Mouse (Mus musculus): ENCODE data around the gene Hnrnpm.
"Not testable (repeated sequence)": the region's sequence is repeated elsewhere in the genome, so short reads cannot be mapped to it uniquely, and the experiment has no call there.

Hnrnpm gene

DNA sequence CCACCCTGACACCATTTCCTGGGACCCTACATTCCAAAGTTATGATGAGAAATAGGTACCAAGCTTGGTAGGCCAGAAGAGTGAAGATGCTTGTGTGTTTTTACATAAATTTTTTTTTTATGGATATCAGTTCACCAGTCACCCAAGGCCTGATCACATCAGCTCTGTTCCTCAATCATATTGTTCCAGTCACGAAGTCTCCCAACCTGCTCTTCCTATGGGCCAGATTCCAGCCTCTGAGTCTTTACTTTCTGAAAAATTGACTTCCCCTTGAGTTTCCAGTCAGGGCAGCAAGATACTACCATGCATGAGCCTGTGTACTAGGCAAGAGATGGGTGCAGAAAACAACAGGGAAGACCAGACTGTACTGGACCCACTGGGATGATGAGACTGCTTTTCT, at the start of gene Hnrnpm:
TSS of gene Hnrnpm (minus strand) at position 101 of the 400 bp plus-strand sequence.
- DNase-seq (ENCODE audit: low spot score): no peak

DNA sequence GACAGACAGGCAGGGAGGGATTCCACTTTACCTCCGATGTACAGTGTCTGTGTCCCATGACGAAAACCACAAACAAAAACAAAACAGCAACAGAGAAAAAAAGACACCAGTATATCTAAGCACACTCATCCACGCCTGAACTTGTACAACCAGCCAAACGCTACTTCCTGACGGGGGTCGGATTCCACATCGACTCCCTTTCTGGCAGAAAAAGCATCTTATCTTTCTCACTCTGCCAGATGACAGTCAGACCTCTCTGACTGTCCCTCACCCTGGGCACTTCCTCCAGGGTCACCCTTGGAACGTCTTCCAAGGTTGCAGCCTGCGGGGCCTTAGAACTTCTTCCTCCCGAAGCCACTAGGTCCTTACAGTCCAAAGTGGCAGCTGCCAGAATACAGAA, 46.9 kb upstream of the Hnrnpm start:
- not testable (repeated sequence) for DNase-seq (ENCODE audit: low spot score)

DNA sequence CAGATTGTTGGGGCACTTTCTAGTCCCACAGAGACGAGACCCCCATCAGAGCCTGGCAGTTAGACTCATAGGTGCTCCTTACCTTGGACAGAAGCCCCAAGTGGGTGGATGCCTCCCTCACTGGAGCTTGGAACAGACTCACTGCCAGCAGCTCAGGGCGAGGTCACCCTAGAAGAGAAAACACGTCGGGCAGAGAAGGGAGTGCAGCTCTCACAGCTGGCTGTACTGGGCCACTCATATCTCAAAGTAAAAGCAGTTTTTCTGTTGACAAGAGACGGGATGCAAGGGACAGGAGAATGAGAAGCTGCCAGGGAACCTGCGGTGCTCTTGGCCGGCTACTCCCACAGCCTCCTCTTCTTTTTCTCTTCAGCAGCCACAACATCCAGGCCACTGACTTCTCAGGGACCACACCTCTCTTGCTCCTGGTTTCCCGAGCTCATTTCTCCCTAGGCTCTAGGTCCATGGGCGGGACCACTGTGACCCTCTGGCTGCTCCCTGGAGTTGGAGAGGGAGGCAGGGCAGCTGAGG, 46.0 kb upstream of the Hnrnpm start:
- DNase-seq (ENCODE audit: low spot score): not testable (repeated sequence)

DNA sequence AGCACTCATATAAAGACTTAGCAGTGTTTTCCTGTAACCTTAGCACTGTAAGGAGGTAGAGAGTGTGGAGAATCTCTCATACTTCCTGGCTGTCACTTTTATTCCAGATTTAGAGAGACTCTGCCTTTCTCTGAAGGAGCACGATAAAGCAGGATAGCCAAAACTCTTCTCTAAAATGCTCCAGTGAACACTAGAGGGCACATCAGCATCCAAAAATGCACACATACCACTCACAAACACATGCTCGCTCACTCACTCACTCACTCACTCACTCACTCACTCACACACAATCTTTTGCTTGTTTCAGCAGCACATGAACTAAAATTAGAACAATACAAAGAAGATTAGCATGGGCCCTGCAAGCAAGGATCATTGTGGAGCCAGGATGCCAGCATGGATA, 42.6 kb upstream of the Hnrnpm start:
- no peak for DNase-seq (ENCODE audit: low spot score)

DNA sequence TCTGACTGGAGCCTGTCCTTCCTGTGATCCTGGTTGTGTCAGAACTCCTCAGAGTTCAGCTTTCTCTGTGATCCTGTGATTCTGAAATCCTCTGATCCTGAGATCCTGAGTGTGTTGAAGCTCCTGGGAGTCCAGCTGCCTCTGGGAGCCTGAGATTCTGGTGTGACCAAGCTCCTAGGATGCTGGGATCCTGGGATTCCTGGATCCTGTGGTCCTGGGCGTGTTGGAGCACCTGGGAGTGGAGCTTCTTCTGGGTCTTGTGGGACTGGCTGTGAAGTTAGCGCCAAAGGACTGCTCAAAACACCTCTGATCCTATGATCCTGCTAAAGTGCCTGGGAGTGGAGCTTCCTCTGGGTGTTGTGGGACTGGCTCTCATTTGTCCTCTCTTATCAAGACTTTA, 41.7 kb upstream of the Hnrnpm start:
- DNase-seq (ENCODE audit: low spot score): no peak

DNA sequence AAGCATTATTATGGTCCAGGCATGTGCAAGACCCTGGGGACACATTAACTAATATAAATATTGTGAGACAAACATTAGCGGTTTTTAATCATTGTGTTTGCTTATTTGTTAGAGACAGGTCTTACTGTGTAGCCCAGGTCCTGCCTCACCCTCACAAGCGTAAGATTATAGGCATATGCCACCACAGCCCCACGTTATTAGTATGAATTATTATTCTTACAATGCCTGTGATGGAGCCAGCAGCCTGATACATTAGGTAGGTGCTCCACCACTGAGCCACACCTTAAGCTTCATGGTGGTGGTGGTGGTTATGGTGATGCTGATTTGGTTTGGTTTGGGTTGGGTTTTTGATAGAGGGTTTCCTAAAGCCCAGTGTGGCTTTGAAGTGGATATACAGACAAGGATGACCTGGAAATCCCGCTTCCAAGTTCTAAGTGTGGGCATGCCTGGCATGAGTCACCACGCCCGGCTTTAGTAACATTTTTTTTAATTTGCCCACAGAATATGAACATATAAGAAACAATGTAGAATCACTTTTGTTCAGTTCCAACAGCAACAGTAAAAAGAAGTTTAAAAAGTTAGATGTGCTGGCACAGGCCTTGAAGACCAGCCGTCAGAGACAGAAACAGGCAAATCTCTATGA, 33.2 kb upstream of the Hnrnpm start:
- no peak for DNase-seq (ENCODE audit: low spot score)

DNA sequence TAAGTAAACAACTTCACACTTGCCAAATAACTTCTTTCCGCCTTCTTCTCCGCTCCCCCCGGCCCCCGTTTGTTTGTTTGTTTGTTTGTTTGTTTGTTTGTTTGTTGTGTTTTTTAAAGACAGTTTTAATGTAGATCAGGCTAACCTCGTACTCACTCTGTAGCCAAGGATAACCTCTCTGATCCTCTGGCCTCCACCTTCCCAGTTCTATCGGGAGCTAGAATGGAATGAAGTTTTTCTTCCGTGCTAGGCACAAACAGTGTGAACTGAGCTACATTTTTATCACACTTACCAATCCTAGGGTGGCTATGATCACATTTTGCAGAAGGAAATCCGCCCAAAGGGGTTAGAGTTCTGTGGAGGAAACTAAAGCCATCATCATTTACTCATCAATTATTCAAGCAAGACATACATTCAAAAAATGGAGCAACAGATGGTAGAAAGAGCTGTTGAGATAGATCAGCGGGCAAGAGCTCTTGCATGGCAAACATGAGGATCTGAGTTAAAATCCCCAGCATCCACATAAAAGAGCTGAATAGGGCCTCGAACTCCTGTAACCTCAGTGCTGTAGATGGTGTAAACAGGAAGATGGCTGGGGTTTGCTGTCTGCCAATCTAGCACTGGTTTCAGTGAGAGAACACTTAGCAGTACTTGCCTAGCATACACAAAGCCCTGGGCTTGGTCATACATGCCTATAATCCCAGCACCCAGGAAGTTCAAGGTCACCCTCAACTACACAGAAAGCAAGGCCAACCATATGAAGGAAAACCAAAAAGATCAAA, 32.5 kb upstream of the Hnrnpm start:
- no peak for DNase-seq (ENCODE audit: low spot score)

DNA sequence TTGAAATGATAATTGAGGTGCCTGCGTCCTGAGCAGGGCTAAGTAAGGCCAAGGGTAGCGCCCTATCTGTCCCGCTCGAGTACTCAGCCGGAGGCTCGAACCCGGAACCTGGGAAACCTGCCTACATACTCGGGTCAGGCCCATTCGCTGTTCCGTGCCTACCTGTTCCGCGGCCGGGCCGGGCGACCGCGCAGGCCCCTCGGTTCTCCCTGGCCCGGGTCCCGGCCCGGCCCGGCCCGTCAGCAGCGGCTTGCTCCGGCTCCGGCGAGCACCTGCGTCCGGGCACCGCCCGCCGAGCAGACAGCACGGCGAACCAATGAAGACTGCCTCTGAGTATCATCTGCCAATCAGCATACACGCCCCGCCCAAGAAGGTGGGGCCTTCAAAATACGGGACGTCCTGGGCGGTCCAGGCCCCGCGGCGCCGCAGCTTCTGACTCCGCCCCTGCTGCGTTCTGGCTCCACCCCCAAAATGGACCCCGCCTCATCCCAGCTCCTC, 31.8 kb upstream of the Hnrnpm start, which contains the start of gene March2:
TSS of gene March2 (minus strand) at position 287 of the 498 bp plus-strand sequence.
- peak; percentile 96 for DNase-seq (ENCODE audit: low spot score)

DNA sequence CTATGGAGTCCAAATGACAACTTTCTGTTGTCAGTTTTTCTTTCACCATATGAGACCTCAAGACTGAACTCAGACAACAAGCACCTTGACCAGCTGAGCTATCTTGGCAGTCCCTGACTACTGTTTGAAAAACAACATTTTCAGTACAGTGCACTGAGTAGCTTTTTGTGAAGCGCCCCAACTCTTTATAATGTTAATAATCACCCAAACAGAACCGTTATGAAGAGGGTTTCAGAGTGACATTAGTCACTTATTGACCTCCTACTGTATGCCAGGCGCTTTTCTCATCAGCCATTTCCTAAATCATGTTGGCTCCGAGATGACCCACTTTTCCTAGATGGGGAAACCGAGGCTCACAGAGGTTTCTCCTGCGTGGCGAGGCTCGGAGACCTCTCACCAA, 31.3 kb upstream of the Hnrnpm start:
- DNase-seq (ENCODE audit: low spot score): no peak

DNA sequence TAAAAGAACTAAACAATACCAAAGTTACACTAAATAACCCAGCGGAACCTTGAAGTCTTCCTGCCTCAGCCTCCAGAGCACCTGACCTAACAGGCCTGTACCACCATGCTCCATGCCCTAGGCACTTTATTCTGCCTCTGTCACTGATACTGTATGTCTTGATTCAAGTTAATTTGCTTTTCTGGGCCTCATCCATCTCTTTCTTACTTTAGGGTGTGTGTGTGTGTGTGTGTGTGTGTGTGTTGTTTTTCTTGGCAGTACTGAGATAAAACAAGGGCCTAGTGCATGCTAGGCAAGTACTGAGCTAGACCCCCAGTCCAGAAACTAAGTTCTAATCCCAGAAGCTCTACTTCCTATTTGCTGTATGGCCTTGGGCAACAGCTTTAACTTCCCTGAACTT, 30.6 kb upstream of the Hnrnpm start:
- no peak for DNase-seq (ENCODE audit: low spot score)

DNA sequence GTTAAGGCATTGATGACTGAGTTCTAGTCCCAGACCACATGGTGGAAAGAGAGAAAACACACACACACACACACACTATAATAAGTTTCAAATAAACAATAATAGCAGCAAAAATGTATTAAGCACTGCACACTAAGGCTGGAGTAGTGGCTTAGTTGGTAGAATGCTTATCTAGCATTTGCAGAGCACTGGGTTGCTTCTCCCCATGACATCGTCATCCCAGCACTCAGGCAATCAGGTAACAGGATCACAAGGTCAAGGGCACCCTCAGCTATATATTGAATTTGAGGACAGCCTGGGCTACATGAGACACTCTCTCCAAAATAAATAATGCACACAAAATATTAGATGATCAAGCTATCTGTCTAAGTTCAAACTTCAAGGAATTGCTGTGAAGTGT, 28.1 kb upstream of the Hnrnpm start:
- no peak for DNase-seq (ENCODE audit: low spot score)

DNA sequence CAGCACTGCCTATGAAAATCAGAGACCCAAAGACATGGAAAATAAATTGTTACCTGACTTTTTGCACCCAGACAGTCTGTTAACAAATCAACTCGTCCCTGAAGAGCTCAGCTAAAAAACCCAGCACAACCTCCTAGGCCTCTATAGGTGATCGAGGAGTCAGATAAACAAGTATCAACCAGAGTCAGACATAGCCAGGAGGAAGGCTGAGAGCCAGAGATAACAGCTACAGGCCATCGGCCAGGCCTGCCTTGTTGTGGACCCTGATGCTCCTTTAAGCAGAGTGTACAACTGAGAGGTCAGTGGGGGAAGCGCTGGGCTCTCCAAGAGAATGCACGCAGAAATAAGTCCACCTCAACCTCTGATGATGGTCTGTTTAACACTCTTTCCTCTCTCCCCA, 26.6 kb upstream of the Hnrnpm start:
- DNase-seq (ENCODE audit: low spot score): no peak

DNA sequence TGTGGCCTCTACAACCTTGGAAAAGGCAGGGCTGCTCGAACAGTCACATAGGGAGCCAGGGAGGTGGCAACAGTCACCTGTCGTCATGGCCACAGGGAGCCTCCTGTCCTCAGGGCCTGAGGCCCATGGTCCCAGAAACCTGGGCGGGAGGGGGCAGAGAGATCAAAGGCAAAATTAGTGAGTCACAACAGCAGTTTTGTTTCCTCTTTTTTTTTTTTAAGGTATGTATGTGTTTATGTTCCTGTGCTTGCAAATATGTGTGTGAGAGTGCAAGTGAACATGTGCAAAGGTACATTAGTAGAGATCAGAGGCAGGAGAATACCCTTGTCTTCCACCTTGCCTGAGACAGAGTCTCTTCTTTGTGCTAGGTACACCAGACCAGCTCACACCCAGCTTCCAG, 23.2 kb upstream of the Hnrnpm start:
- no peak for DNase-seq (ENCODE audit: low spot score)

DNA sequence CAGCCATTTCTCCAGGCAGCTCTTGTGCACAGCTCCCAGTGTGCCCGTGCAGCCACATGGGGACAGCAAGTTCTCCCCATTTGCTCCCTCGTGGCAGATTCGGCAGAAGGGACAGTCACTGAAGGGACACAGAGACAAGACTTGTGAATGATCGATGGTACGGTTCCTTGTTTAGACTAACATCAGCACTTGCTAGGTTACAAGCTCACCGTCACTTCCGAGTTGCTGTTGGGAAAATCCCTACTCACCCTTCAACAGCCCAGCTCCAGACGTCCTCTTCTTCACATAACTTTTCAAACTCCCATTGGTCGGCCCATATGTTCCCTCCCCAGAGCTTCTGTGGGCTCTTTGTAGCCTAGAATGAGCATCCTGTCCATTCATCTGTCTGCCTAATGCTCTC, 16.4 kb upstream of the Hnrnpm start:
- DNase-seq (ENCODE audit: low spot score): no peak

DNA sequence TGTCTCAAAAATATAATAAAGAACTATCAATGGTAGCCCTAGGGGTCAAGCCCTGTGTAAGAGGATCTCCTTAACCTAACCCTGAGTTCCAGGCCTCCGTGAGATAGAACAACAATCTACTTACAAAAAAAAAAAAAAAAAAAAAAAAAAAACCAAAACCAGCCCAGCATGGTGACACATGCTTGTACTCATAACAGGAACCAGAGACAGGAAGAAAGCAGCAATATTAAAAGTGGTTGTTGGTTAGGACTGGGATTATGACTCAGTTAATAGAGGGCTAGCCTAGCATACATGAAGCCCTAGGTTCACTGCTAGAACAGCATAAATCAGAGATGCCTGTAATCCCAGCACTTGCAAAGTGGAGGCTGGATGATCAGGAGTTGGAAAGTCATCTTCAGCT, 15.5 kb upstream of the Hnrnpm start:
- no peak for DNase-seq (ENCODE audit: low spot score)

DNA sequence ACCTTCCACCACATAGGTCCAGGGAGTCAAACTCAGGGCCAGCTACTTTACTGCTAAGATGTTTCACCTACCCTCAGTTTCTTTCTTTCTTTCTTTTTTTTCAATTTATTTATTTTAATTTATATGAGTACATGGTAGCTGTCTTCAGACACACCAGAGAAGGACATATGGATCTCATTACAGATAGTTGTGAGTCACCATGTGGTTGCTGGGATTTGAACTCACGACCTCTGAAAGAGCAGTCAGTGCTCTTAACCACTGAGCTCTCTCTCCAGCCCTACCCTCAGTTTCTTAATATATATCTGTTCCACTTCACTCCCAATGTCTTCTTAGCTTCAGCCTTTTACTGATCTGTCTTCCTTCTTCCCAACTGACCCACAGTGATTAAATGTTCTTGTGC, 8.8 kb upstream of the Hnrnpm start:
- DNase-seq (ENCODE audit: low spot score): no peak

DNA sequence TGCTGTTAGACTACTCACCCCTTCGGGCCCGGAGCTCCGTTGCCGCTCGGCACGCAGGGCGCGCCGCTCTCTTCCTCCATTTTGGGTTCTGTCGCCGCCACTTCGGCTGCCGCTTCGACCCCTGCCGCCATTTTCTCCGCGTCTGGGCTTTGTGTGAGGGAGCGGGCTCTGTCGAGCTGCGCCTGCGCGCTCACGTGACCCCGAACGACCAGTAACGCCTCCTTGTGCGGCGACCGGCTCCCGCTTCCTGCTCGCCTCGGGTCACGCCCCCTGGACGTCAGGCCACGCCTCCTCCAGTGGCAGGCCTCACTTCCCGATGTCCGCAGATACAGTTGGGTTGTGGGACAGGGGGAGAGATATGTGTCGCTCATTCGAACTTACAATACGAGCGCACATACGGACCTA, 1.4 kb downstream of the Hnrnpm start:
- peak; percentile 98 for DNase-seq (ENCODE audit: low spot score)

DNA sequence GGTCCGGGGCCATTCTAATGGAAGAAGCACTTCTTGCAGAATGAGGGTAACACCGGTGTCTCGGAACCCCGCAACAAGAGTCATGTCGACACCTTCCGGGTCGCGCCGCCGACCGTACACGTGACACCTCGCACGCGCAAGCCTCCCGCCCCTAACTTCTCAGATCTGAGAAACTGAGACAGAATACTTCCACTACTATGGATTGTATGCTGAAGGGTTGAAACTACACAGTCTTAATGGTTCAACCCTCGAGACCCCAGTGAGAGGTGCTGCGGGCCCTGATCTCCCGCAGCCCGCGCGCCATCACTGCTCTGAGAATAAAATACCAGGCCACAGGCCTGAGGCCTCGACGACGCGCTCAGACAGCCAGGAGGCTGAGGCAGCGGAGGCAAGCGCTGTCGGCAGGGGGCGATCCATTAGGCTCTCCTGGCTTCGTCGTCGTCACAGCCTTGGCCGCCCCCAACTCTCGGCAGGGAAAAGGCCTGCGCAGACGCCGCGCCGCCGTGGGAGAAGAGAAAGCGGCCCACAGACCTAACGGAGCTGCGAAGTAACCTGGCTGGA, 1.9 kb downstream of the Hnrnpm start:
- DNase-seq (ENCODE audit: low spot score): peak; percentile 81

DNA sequence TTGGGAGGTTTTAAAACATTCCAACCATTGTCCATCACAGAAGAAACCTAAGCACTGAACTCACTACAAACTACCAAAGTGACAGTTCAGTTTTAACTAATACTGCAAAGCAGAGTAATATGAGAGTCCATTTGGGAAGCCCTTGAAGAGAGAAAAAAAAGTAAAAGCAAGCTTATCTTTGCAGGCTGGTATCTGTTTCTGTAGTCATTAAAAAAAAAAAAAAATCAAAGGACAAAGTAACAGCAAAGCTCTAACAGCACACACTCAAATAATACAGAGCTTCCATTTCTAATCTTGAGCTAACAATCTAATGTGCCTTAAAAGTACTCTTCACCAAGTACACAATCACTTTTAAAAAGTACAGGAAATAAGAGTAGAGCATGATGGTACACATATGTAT, 4.9 kb downstream of the Hnrnpm start:
- no peak for DNase-seq (ENCODE audit: low spot score)

DNA sequence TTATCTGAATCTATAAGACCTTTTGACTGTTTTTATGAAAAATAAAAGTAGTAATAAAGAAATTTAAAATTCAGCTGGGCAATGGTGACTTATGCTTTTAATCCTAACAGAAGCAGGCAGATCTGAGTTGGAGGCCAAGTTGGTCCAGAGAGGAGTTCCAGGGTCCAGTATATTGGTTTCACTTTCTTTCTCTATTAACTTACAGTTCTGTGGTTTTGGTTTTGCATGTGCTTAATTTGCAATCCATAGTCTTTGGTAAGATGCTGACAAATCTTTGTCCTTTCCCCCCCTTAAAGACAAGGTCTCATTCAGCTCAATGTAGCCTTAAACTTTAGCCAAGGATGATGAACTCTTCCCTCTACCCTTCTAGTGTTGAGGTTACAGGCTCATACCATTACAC, 7.9 kb downstream of the Hnrnpm start:
- no peak for DNase-seq (ENCODE audit: low spot score)

DNA sequence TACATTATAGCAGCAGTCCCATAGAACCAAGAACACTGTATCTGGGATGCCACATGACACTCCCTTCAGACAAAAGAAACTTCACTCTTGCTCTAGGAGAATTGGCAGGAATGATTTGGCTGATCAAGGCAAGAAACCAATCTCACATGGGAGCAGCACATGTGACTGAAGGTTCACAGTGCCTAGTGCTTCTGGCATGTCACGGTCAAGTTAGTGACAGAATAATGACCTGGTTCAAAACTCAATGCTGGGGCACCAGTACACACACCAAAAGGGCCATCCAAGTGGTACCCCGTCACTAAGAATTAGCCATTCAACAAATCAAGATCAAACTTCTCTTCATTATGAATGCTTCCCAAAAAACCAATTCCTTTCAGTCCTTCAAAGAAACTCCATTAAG, 10.6 kb downstream of the Hnrnpm start:
- no peak for DNase-seq (ENCODE audit: low spot score)

DNA sequence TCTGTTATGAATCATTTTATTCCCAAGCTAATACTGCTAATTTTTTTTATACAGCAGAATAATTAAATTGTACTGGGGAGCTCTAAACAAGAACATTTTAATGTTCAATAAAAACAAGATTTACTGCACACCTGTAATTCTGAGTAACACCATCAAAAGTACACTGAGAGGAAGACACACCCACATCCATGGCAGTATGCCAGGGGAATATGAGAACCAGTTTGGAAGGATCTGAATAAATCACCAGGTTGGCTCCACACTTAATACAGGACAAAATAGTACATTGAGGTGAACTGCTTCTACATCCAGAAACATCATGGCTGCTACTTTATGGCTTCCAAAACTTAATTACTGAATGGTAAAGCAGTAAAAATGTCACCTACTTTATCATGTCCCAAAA, 11.2 kb downstream of the Hnrnpm start:
- no peak for DNase-seq (ENCODE audit: low spot score)

DNA sequence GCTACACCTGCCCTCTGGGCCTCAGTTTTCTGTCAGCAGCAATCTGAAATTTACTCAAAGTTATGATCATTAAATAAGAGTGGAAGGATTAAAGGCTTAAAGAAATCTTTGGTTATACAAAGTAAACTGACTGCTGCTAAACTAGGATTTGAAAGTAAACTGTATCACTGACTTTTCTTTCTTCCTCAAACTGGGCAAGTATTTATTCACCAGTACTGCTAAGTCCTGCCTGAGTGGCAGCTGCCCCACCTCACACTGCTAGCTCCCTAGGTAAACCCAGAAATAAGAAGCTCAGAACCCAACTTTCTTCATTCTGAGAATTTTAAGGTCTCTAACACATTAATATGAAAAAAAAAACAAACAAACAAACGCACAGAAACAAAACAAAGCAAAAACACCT, 12.8 kb downstream of the Hnrnpm start:
- no peak for DNase-seq (ENCODE audit: low spot score)

Measured in T-cell, adult 2 months (primary cell).